Mouse (Mus musculus) lung, adult 2 months (tissue): Measurements from ENCODE around the gene Tlcd1.

Experiments
- CTCF ChIP-seq: fragments of 200-500 bp; IDR thresholded peaks from 2 replicates; pipeline ENCODE4 v1.5.1; 2011; ENCODE audit warnings: mild to moderate bottlenecking, low read length, control low read depth; ENCODE audit not compliant: insufficient read depth
- POLR2A ChIP-seq: fragments of 200-500 bp; IDR thresholded peaks from 2 replicates; pipeline ENCODE4 v1.6.1; 2011; ENCODE audit warnings: low read depth, mild to moderate bottlenecking, control low read depth, low read length, borderline replicate concordance; ENCODE audit errors: extremely low read depth

DNA sequence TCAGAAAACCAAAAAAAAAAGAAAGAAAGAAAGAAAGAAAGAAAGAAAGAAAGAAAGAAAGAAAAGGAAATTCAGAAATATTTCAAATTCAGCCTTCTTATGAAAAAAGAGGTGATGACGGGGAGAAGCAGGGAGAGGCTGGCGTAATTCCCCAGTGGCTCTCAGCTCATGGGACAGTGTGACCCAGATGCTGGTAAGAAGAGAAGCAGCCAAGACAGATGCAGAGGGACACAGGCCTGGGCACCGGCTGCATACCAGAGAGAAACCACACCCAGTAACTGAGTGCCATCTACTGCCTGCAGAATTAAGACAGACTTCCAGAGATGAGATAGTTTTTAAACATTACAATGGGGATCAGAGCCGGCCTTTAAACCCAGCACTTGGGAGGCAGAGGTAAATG is 47.1 kb downstream of the Tlcd1 start:
- TF ChIP-seq CTCF (no peak), POLR2A (no peak)
